Mouse (Mus musculus): Measurements from ENCODE around the gene Atp2a3.

DNA sequence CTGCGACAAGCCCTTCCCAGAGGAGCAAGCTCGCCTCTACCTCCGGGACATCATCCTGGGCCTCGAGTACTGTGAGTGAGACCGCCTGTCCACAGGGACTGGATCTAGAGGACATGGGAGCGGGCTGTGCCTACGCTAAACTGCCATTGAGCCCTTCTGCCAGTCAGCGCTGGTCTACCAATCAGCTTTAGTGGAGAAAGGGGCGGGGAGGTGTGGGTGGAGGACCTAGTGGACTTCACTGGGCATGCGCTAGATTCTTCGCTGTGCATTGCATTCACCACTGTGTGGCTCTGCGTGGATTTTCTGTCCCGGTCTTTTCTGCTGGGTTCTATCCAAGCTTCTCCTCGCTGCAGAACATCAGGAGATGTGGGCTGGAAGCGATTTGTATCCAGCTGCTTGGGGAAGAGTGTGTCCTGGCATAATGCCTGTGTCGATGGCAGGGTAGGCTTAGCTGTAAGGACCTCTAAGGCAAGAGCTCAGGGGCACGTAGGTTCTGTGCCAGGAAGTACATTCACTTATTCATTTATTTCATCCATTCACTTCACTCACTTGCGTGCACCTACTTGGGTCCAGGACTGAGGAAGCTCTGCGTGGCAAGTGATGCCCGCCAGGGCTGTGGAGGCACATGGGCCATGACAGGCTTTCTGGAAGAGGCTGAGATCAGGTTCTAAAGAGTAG is 70.0 kb downstream of the Atp2a3 start:
- TF ChIP-seq TCF12 (IDR thresholded peaks at IDR 0.05; ENCODE audit: insufficient read depth, poor library complexity, severe bottlenecking) (no peak), E2F4 (IDR thresholded peaks at IDR 0.05; ENCODE audit: insufficient read depth) (no peak), POLR2AphosphoS2 (IDR thresholded peaks at IDR 0.05; ENCODE audit: insufficient read length, low read depth) (no peak), USF1 (IDR thresholded peaks at IDR 0.05; ENCODE audit: low read depth) (no peak), CEBPB (IDR thresholded peaks at IDR 0.05; ENCODE audit: insufficient read depth, poor library complexity, severe bottlenecking) (no peak), POLR2A (IDR thresholded peaks at IDR 0.05; ENCODE audit: insufficient read length, low read depth) (peak; percentile 51), MYOD1 (IDR thresholded peaks at IDR 0.05; ENCODE audit: control insufficient read depth in 1 of 3, insufficient read length in 2 of 3, low read depth in 2 of 3) (no peak), MYOG (IDR thresholded peaks at IDR 0.05; ENCODE audit: control insufficient read depth in 1 of 3, insufficient read depth in 1 of 3, insufficient read length in 2 of 3, low read depth in 2 of 3) (no peak), REST (IDR thresholded peaks at IDR 0.05; ENCODE audit: insufficient read depth, insufficient read length) (no peak), MAX (IDR thresholded peaks at IDR 0.05; ENCODE audit: low read depth) (no peak), TCF3 (IDR thresholded peaks at IDR 0.05; ENCODE audit: insufficient read length, low read depth) (no peak)

All from myocyte (in vitro differentiated cells).